Mouse (Mus musculus): ENCODE data around the gene Rwdd2b.

DNA sequence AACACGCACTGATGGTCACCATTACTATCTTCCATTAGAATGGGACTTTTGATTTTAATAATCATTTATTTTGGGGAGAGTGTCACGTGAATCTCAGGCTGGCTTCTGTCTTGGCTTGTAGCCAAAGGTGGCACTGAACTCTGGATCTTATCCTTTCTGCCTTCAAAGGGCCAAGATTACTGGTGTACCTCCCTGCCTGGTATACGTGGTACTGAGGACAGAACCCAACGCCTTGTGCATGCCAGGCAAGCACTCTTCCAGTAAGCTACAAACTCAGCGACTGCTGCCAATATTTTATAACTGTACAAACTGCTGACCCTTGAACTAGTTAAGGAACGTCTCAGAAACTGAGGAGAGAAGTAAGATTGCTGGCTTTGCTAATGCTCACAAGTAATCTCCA lies 5.4 kb downstream of the Rwdd2b start:
- TF ChIP-seq POLR2A (IDR thresholded peaks at IDR 0.05; ENCODE audit: borderline replicate concordance, low read depth, low read length) = no peak
- TF ChIP-seq CTCF (IDR thresholded peaks at IDR 0.05; ENCODE audit: low read depth, low read length) = no peak

Data from bone marrow macrophage, adult 2 months (primary cell).